Mouse (Mus musculus) natural killer cell, adult 2 months (primary cell): ENCODE measurements around the gene Ptprn2.
"Not testable (repeated sequence)": the region's sequence is repeated elsewhere in the genome, so short reads cannot be mapped to it uniquely, and the experiment has no call there.

ENCODE experiments used
- DNase-seq, 2 experiments: peaks; one replicate each; pipeline ENCODE4 v3.0.0; 2022; ENCODE audit warnings: low spot score in 2 of 2

The Ptprn2 gene

DNA sequence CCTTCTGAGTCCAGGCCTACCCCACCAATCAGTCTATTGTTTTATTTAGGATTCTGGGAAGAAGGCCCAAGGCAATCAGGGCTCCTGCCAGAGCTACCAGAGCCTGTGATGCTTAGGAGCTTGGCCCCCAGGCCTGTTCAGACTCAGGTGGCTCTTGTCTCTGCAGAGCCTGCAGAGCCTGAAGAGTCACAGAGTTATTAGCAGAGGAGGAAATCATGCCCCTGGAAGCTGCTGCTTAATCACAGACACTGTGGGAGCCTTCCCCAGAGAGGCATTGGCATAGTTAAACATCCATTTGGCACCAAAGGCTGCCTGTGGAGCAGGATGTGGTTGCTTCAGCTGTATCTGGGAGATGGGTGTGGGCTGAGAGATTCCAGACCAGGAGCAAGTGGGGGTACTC, 30.3 kb downstream of the Ptprn2 start:
- DNase-seq = no peak

DNA sequence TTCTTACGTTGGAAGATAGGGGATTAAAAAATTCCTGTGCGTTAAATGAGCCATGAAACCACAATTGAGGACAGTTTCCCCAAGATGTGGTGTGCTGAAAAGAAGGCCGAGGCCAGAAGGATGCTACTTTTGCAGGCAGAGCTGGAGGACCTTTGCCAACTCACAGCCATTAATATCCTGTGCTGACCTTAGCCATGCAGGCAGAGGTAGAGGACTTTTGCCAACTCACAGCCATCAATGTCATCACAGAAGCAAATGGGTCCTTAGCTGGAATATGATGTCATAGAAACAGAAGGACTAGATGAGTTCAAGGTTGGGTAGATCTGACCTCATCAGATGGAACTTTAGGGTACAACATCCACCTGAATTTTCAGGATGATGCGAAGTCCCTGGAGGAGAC, 43.3 kb downstream of the Ptprn2 start:
- no peak for DNase-seq

DNA sequence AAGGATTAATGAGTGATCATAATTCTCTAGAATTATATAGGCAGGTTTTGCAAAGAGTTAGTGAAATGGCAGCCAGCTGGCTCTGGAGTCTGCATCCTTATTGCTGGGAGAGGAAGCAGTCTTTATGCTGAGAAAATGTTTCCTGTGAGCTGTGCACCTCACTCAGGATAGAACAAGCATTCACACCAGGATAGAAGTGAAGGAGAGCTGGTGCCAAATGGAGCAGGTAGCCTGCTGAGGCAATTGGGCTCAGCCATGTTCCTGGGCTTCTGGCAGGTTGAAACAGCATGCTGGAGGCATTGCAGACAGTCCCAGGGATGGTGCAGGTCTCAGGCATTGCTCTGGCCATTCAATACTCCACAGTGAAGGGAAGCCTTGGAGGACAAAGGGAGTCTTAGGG, 47.8 kb downstream of the Ptprn2 start:
- DNase-seq = no peak

DNA sequence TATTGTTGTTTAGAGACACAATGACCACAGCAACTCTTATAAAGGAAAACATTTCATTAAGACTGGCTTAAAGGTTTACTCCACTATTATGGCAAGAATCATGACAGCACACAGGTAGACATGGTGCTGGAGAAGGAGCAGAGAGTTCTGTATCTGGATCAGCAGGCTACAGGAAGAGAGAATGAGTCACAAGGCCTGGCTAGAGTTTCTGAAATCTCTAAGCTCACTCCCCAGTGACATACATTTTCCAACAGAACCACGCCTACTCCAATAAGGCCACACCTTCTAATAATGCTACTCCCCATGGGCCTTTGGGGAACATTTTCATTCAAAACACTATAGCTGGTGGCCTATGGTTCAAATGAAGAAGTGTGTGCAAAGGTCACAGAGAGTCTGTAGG, 53.8 kb downstream of the Ptprn2 start:
- no peak for DNase-seq

DNA sequence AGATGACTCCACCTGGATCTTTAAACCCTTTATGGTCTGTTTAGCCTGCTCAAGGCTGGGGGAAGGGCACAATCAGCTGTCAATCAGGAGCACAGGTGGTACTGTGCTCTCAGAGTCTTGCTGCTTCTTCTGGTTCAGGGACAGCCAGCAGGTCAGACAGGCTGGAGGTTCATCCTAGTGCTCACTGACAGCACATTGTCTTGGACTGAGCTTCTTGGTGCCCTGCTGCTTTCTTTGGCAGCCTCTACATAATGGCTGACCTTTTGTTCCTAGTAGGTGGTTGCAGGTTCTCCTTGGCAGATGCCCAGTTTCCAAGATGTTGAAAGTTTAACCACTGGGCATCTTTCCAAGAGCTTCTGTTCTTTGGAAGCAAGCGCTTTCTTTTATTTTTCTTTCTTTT, 55.1 kb downstream of the Ptprn2 start:
- DNase-seq = no peak

DNA sequence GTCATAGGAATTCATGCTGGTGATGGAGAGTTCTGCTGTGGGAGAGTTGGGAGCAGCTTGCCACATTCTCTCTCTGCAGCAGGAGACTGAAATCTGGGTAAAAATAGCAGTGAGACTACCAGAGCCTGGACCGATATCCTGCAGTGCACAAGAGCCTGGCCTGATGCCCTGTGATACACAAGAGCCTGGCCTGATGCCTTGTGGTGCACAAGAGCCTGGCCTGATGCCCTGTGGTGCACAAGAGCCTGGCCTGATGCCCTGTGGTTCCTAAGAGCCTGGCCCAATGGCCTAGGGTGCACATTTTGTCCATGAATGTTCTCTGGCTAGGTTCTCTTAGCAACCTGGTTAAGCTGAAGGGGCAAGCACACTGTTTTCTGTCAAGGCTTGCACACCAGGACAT, 64.5 kb downstream of the Ptprn2 start:
- no peak for DNase-seq

DNA sequence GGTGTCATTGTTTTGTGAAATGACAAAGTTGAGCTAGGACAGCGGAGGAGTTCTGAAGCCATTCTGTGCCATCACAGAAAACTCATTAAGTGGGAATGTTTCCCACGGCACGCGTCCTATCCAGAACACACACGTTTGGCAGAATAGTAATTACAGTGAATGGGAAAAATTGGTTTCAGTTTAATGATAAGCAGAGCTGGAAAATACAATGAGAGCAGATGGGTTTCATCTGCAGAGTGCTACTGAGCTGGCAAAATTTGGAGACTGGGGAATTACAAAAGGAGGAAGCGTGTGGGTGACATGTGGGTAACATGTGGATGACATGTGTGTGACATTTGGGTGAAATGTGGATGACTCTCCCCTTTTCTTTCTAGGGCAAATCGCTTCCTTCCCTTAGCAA, 66.0 kb downstream of the Ptprn2 start:
- no peak for DNase-seq

DNA sequence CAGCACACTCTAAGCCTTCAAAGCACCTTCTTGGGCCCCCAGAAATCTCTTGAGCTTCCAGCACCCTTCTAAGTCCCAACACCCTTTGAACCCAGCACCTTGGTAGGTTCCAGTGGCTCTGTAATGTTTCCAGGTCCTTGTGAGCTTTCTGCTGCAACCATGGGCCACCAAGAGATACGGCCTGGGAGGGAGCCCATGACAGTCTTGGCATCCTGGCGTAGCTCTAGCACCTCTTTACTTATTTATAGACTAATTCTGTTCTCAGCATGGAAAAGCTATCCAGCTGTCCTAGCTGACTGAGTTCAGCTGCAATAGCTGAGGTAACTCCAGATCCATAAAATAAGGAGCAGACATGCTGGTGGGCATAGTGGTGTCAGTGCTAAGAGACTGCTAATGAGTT, 66.8 kb downstream of the Ptprn2 start:
- DNase-seq = no peak

DNA sequence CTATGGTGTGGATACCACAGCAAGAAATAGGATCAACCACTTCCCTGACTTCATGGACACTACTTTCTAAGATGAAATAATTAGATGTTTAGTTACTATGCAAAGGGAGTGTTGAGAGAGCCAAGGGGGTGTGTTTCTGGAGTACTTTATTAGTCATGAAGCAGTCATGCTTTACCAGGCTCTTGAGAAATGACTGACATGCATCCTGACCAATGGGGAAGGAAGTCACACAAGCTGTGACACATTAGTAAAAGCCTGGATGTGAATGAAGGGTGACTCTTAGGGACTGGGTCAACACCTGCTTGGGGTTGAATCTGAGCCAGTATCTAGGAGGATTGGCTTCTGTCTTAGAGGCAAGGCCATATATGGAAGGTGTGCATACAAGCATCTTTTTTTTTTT, 67.8 kb downstream of the Ptprn2 start:
- DNase-seq = no peak

DNA sequence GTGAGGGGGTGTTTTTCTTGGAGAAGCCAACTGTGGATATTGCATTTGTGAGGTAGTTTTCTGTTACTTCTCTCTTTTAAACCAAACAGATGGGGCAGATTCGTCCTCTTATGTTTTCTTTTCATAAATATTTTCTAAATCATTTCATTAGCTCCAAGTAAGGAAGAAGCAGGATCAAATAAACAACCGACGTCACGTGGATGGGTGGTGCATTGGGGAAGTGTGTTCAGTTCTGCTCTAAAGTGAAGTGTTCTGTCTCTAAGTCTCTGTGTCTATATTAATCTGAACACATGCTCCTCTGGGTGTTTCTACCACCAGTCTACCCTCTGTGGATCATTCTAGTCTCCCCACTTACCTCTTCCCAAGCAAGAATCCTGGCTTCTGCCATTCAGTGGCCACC, 70.4 kb downstream of the Ptprn2 start:
- DNase-seq = no peak

DNA sequence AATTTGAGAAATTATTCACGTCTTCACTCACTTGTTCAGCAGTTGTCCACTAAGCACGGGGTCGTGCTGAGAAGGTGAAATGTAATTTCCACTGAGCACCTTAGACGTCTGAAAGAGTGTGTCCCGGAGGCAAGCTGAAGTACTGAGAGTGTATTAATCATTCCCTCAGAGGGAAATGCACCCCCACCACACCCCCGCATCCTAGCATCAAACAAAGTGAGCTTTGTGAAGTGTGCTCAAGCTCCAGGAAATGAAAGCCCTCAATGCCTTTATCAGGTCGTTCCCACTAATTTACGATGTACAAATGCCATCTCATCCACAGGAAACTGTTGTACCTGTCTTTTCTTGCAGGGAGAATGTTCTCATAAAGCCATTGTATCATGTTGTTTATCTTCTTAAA, 78.9 kb downstream of the Ptprn2 start:
- DNase-seq = no peak

DNA sequence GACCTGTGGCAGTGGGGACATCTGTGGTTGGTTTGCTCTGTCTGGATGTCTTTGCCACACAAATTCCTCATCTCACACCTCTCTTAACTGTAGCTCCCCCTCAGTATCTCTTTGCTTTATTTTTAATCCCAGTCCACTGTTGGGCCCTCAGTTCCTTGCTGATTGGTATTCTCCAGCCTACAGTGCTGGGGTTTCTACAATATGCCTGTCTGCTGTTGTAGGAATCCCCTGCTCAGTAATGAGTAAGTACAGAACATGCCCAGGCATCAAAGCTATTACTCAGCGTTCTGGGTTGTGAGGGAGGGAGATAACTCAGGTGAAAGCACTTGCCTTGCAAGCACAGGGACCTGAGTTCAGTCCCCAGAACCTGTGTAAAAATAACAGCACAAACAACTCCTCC, 81.2 kb downstream of the Ptprn2 start:
- DNase-seq = no peak

DNA sequence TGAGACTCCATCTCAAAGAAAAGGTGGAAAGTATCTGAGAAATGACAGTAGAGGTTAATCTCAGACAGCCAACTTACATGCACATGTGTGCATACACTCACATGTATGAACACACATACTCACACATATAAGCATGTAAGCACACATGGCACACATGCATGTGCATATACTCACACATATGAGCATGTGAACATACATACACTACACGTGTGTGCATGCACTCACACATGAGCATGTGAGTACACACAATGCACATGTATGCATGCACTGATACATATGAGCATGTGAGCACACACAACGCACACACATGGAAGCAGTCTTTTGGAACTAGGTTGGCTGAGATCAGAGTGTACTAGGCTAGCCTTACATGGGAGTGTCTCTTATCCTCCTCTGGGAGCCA, 81.7 kb downstream of the Ptprn2 start:
- DNase-seq = no peak

DNA sequence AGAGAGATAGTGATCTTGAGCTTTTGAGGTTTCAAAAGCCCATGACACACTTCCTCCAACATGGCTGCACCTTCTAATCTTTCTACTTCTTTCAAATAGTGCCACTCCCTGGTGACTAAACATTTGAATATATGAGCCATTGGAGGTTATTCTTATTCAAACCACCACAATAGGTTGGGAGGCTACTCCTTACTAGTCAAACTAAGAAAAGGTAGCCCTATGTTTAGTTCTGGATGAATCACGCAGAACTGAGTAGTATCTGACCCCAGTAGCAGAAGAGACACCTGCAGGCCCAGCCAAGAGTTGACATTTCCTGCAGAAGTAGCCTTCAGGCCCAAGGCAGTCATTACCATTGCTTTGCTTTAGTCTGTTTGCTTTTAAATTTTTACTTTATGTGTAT, 84.0 kb downstream of the Ptprn2 start:
- no peak for DNase-seq

DNA sequence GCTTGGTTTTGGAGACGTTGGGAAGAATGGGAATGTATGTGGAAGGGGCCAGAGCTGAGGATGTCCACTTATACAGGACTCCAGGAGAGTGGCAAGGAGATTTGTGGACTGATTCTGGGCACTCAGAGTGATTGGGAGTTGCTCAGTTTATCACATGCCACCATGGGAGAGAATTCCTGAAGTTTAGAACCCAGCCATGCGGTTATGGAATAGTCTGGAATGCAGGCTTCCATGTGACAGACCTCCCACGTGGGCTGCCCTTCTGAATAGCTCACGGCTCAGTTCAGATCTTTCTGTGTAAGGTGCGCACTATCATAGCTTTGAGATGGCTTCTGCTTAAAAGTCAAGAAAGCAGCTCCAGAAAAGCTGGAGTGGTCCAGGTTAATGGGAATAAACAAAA, 88.6 kb downstream of the Ptprn2 start:
- DNase-seq = no peak

DNA sequence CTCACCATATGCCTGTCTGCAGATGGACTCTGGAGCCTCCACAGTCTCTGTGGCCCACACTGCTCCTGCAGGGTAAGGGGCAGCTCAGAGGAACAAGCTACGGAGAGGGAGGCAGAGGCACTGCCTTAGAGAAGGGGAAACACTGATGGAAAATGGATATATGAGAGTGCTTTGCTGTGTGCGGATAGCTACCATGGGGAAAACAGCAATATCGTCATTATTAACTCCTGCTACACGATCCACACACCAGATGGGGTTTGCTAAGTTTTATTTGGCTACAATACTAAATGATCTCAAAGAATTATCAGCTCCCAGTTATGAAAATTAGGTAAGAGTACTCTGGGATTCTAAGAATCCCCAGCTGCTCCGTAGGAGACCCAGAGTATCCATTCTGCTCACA, 89.2 kb downstream of the Ptprn2 start:
- DNase-seq = no peak

DNA sequence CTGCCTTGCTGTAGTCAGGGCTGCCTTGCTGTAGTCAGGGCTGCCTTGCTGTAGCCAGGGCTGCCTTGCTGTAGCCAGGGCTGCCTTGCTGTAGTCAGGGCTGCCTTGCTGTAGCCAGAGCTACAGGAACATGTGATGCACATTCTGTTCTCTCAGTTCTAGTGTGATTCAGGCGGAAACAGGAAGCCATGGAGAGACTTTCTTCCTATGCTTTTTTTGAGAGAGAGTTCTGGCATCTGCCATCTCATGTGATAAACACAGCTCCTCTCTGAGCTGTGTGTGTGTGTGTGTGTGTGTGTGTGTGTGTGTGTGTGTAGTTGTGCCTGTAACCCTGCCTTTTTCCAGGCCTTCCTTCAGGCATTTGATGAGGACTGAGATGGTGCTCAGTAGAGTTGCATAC, 92.4 kb downstream of the Ptprn2 start:
- DNase-seq = not testable (repeated sequence)

DNA sequence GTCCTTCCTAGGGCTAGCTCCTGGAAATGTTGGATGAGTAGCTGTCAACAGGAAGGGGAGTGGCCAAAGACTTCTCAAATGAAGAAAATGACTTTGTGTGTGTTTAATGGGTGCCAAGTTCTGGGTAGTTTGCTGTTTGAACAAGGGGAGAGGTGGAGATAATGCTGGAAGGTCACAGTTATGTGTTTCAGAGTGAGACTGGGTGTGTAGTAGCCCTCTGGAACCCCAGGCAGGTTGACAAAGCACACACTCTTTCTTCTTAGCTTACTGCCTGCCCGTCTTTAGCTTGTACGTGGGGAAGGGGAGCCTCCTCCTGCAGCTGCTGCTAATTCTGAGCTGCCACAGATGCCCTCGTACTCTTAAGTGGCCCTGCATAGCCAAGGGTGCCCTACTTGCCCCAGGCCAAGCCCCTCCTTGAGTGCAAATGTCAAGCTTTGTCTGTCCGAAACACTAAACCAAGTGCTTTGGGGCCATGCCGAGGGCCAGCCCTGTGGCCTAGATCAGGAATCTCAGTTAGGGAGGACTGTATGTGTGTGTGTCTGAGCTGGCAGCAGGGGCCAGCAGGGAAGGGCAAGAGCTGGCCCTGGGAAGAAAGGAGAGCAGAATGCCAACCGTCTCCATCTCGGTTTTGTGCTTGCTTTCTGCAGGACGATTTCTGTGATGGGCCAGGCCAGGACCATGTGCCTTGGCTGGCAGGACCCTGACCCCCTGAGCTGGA, 95.5 kb downstream of the Ptprn2 start:
- DNase-seq = no peak

DNA sequence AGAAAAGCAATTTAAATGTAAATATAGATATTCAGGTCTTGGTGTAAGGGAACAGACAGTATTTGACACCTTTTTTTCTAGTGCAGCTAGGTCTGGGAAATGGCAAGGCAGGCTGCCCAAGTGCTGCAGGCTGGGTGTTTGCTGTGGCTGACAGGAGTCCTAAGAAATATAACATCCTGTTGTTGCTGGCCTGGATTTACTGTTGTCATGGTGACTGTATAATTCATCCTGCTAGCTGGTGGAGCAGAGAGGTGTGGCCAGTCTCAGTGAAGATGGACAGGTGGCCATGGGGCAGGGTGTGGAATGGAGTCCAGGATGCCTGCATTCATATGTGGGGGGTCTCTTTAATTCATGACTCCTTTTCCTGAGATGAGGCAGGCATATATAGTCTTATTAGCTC, 96.3 kb downstream of the Ptprn2 start:
- DNase-seq = no peak

DNA sequence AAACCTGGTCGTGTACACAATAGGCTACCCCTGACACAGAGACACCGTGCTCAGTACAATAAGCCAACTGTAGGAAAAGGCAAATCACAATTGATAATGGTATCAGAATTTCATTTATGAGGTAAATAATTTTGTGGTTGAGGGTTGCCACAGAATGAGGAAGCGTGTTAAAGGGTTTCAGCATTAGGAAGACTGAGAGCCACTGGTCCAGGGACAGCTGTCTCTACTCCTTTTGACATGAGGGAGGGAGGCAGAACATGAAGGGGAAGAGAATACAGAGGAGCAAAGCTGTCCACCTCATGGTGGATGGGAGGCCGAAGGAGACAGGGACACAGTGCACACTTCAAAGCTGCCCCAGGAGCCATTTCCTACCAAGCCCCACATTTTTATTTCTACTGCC, 97.3 kb downstream of the Ptprn2 start:
- no peak for DNase-seq

DNA sequence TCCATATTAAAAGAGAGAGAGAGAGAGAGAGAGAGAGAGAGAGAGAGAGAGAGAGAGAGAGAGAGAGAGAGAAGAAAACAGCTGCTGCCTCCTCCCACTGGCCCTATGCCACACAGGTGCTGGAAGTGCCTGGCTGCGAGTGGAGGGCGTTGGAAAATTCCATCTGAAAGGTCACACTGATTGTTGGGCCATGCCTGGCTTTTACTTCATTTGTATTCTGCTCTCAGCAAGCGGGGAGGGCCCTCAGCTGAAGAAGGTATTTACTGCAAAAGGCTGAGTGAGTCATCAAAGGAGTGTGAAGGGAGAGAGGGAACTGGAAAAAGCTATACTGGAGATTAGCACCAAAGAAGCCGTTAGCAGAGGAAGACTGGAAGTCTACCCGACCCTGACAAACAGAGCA, 99.5 kb downstream of the Ptprn2 start:
- DNase-seq = no peak

DNA sequence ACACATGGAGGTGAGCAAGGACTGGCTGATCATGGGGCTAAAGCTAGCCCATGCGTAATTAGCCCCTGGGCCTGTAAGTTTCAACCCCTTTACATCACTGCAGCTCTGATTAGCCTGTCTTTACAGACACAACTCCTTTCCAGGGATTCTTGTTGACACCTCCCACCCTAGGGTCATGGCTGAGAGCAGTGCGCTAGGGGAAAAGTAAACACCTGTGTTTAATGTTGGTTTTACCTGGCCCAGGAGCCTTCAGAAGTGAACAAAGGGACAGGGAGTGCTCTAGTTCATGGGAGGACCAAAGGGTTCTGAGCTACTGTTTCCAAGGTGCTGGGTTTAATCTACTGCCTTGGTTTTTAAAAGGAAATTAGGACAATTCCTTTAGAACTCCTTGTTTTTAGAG, 100.6 kb downstream of the Ptprn2 start:
- no peak for DNase-seq

DNA sequence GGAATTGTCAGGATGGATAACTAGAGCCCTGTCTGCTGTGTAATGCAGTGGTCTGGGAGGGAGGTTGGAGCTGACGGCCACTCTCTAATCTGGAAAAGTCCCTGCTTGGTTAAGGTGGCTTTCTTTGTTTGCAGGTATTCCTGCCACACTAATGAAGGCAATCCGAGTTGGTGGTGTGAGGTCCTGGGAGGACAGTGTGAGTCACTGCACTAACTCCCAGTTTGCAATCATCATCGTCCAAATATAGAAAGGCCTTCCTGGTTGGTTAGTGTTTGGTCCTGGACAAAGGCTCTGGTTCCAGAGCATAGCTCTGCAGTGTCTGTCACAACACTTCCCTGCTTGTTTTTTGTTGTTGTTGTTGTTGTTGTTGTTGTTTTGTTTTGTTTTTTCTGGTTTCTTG, 102.0 kb downstream of the Ptprn2 start:
- no peak for DNase-seq

DNA sequence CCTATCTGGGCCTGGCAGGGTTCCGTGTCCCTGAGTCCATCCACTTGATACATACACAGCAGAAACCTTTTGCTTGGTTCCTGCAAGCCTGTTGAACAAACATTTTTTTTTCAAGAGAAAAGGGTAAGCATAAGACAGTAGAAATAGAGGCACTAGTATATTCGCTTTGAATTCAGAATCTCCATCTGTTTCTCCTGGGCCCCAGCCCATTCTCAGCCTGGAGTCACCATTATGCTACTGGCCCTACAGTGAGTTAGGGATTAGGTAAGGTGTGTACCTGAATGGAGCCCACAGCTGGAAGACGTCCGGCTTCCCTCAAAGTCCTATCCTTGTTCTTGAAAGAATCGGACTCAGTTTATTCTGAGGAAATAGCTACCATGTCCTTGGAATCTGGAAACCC, 104.6 kb downstream of the Ptprn2 start:
- no peak for DNase-seq

DNA sequence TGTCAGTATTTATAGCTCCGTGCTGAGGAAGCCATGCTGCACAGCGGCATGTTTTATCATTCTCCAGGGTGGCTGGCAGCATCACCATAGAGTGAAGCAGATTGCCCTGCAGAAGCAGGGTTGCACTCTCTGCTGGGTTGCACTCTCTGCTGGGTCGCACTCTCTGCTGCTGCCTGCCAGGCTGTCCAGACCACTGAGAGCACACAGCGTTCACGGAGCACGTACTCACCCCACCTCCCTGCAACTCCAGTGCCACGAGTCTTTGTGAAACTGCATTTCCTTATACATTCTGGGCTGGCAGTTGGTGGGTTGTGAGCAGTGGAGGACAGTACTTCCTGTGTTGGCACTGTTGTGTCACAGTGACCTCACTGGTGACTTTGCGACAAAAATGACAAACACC, 108.9 kb downstream of the Ptprn2 start:
- no peak for DNase-seq
